Mouse (Mus musculus) bone marrow macrophage, adult 2 months (primary cell): Measurements from ENCODE around the gene Pigr.

ENCODE experiments used
- CTCF ChIP-seq: IDR thresholded peaks from 2 replicates; pipeline ENCODE4 v1.5.1; 2012; ENCODE audit warnings: low read depth, mild to moderate bottlenecking, low read length, moderate library complexity
- POLR2A ChIP-seq: IDR thresholded peaks from 2 replicates; pipeline ENCODE4 v1.6.1; 2012; ENCODE audit warnings: mild to moderate bottlenecking, low read depth, low read length, borderline replicate concordance

GRCm38 (mm10) chr1:130872912-130873311 is 46.4 kb downstream of the Pigr start:
- TF ChIP-seq CTCF (no peak), POLR2A (no peak)
